Mouse (Mus musculus): ENCODE measurements around the gene Hps6. TPM values are rescaled to one million over a fixed set of nuclear protein-coding genes. Genes with fewer than 3 reads are reported as not detected.

Gene Hps6
- polyA plus RNA-seq, 1 experiment from 2014 or later: 4.0 TPM

DNA sequence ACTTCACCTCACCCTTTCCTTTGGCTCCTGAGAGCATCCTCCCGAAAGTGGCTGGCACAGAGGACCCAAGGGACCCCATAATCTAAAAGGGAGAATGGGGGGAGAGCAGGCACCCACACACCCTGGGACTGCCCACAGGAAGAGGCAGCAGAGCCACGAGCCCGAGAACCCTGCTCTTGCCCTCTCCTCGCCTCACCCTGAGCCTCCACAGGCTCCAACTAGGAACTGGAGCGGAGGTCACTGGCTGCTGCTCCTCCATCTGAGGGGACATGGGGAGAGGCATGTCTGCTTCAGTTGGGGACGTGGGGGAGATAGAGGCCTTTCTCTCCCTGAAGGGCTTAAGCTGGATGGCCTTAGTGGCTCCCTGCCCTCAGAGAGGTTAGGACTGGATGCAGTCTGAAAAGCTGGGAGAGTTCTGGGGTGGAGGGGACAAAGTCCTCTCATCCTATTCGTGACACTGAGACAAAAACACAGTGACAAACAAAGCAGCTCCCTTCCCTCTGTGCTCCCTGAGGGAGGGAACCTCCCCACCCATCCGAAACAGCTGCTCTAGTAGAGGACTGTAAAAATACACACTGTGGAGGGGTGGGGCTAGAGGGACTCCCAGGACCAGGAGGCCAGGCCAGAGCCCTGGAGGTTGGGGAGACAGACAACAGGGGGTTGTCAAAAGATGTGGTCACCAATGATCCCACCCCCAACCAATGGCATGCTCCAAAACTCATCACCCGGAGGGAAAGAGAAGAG is 28.6 kb downstream of the Hps6 start:
- Histone ChIP-seq H3K4me3 (no peak overlapping the region), H3K36me3 (peaks cover 61% of the 10 kb centered on the region), H3K4me1 (peaks cover 12% of the 10 kb centered on the region), H3K4me2 (replicated peaks) (no peak overlapping the region), H3K27ac (replicated peaks) (peak overlapping the region; percentile 1; the same call in 1 of the 2 replicates), H3K9ac (replicated peaks) (no peak overlapping the region), H3K27me3 (no peaks in the 10 kb centered on the region), H3K9me3 (no peaks in the 10 kb centered on the region; the same call in 1 of the 2 replicates)
- 74% methylated on average over 9 of the region's 9 CpGs for WGBS
- ATAC-seq (ENCODE audit: low FRiP score, low read depth): no peak

DNA sequence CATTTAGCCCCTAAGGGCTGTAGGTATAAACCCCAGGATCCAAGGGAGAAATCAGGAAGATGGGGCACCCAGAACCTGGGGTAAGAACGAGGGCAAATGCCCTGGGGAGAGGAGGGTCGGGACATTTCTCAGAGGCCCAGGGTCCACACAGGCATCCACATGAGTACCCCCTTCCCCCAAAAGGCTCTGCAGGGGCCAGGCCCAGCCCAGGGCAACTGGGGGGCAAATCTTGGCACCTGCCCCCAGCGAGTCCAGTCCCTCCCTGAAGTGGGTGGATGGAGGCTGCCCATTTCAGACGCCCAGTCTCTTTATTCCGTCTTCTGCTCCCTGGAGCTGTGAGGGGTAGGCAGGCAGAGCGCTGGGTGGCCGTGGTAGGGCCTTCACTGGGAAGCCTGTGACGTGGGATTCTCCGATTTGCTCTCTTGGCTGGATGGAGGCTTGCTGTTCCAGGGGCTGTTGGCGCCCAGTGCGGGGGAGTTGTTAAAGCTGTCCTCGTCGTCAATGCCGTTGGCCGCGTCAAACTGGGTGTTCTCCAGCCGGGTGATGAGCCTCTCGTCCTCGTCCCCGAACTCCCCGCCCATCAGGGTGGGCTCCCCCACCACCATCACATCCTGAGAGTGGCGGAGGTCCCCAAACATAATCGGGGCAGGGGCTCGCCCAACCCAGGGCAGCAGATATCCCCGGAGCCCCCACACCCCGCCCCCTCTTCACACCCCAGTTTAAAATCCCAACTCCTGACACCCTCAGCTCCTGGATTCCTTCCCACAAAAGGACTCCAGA is 29.6 kb downstream of the Hps6 start:
- no peak overlapping the region; the same call in 1 of the 2 replicates for H3K9ac ChIP-seq (replicated peaks)
- H3K27ac ChIP-seq (replicated peaks): no peak overlapping the region
- no peaks in the 10 kb centered on the region for H3K27me3 ChIP-seq
- no peak for ATAC-seq (ENCODE audit: low FRiP score, low read depth)
- peaks cover 61% of the 10 kb centered on the region for H3K36me3 ChIP-seq
- peaks cover 22% of the 10 kb centered on the region for H3K4me1 ChIP-seq
- WGBS: 86% methylated on average over 26 of the region's 26 CpGs
- no peaks in the 10 kb centered on the region; the same call in 1 of the 2 replicates for H3K9me3 ChIP-seq
- H3K4me2 ChIP-seq (replicated peaks): no peak overlapping the region
- no peak overlapping the region for H3K4me3 ChIP-seq

DNA sequence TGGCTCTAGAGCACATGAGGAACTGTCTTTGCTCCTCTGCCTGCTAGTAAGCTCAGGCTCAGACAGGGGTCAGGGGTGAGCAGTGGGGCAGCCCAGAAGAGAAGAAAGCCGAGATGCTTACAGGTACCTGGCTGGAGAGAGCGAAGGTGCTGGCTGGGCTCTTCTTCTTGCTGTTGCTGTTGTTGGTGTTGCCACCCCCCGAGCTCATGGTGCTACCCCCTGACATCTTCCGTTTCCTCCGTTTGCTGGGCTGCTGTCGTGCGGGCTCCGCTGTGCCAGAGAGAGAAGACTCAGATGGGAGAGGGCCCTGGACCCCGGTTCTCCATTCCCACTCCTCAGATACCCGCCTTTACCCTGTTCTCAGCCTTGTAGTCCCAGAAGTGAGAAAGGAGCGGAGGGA is 30.6 kb downstream of the Hps6 start:
- H3K27me3 ChIP-seq: no peaks in the 10 kb centered on the region
- H3K9ac ChIP-seq (replicated peaks): no peak overlapping the region
- peaks cover 61% of the 10 kb centered on the region for H3K36me3 ChIP-seq
- 95% methylated on average over 11 of the region's 11 CpGs for WGBS
- H3K27ac ChIP-seq (replicated peaks): no peak overlapping the region
- H3K4me2 ChIP-seq (replicated peaks): no peak overlapping the region
- ATAC-seq (ENCODE audit: low FRiP score, low read depth): no peak
- peaks cover 23% of the 10 kb centered on the region for H3K4me1 ChIP-seq
- no peak overlapping the region for H3K4me3 ChIP-seq
- no peaks in the 10 kb centered on the region; the same call in 1 of the 2 replicates for H3K9me3 ChIP-seq

DNA sequence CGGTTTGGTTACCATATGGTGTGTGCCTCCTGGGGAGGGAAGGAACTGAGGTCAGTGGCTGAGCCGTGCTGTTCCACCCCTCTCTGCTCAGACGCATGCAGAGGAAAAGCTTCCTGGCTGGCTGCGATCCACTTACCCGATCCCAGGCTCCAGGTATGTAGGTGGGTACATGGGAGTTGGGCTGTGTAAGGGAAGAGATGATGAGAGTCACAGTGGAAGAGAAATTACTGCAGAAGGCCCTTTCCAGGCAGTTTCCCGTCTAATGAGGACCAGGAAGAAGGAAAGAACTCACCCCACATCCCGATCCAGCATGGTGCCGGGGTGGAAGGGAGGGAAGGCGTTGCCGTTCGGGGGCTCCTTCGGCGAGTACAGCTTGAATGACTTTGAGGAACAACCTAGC is 32.7 kb downstream of the Hps6 start:
- Histone ChIP-seq H3K27ac (replicated peaks) (no peak overlapping the region), H3K27me3 (no peaks in the 10 kb centered on the region), H3K4me3 (peak overlapping the region; percentile 81), H3K4me1 (peaks cover 36% of the 10 kb centered on the region), H3K9me3 (no peaks in the 10 kb centered on the region), H3K4me2 (replicated peaks) (no peak overlapping the region), H3K36me3 (peaks cover 56% of the 10 kb centered on the region), H3K9ac (replicated peaks) (no peak overlapping the region)
- no peak for ATAC-seq (ENCODE audit: low FRiP score, low read depth)
- 91% methylated on average over 13 of the region's 13 CpGs for WGBS

DNA sequence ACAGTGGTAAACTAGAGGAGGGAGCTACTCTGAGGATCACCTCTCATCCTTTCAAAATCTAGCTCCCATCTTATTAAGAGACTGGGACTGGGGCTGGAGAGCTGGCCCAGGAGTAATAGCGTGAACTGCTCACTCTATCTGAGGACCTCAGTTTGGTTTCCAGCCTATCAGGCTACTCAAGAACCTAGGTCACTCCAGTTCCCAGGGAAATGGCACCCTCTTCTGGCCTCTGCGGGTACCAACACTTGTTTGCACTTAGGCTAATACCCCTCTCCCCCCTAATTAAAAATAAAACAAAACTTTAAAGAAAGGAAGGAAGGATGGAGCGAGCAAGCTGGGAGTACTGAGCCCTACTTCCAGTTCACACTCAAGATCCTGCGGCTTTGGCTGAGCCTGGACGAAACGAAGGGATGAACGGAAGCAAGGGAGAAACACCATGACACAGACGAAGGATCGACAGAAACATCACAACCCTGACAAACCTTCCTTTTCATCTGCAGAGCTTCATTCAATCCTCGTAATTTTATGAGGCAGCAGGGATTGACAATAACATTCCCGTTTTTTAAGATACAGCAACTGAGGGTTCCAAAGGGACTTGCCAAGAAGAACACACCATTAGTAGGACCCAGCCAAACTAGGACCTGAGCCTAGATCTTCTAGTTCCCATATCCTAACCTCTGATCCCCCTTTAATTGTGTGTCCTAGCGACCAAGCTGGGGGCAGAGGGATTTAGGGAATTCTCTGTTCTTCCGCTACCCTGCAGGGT is 33.4 kb downstream of the Hps6 start:
- ATAC-seq (ENCODE audit: low FRiP score, low read depth): no peak
- Histone ChIP-seq H3K4me3 (peak overlapping the region; percentile 81), H3K9me3 (no peaks in the 10 kb centered on the region), H3K4me1 (peaks cover 43% of the 10 kb centered on the region), H3K36me3 (peaks cover 52% of the 10 kb centered on the region), H3K27ac (replicated peaks) (peak overlapping the region; percentile 98), H3K27me3 (no peaks in the 10 kb centered on the region), H3K4me2 (replicated peaks) (peak overlapping the region; percentile 92), H3K9ac (replicated peaks) (peak overlapping the region; percentile 97)
- WGBS: 68% methylated on average over 13 of the region's 13 CpGs

DNA sequence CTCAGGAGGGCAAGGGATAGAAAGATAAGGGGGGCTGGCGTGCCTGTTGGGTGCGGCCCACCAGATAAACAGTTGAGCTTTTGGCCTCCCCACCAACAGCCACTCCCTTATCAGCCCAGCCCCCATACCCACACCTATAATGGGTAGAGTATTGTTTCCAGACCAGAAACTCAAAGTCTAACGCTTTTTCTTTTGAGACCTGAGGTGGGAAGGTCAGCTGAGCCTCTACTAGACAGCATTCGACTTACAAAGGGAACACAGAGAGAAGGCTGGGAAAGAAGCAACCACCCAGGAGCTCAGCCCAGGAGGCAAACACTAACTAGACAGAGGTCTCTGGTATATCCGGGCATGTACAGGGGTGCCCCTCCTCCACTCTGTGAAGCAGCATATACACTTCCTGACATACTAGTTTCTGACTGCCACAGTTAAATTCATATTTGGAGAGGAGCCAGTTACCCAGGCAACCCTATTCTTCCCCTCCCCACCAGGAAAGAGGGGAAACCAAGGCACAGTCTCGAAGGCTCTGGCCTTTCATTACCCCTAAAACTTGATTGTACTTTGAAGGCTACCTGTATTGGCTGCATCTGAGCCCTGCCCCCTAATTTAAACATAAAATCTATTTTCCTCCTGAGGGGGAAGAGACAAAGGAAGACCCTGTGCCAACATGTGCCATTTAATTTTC is 34.1 kb downstream of the Hps6 start:
- peak overlapping the region; percentile 92 for H3K4me2 ChIP-seq (replicated peaks)
- peaks cover 50% of the 10 kb centered on the region for H3K4me1 ChIP-seq
- peak overlapping the region; percentile 81 for H3K4me3 ChIP-seq
- H3K27me3 ChIP-seq: no peaks in the 10 kb centered on the region
- H3K9me3 ChIP-seq: no peaks in the 10 kb centered on the region
- H3K9ac ChIP-seq (replicated peaks): peak overlapping the region; percentile 97
- H3K36me3 ChIP-seq: peaks cover 45% of the 10 kb centered on the region
- no peak for ATAC-seq (ENCODE audit: low FRiP score, low read depth)
- 18% methylated on average over 6 of the region's 6 CpGs for WGBS
- H3K27ac ChIP-seq (replicated peaks): peak overlapping the region; percentile 98

DNA sequence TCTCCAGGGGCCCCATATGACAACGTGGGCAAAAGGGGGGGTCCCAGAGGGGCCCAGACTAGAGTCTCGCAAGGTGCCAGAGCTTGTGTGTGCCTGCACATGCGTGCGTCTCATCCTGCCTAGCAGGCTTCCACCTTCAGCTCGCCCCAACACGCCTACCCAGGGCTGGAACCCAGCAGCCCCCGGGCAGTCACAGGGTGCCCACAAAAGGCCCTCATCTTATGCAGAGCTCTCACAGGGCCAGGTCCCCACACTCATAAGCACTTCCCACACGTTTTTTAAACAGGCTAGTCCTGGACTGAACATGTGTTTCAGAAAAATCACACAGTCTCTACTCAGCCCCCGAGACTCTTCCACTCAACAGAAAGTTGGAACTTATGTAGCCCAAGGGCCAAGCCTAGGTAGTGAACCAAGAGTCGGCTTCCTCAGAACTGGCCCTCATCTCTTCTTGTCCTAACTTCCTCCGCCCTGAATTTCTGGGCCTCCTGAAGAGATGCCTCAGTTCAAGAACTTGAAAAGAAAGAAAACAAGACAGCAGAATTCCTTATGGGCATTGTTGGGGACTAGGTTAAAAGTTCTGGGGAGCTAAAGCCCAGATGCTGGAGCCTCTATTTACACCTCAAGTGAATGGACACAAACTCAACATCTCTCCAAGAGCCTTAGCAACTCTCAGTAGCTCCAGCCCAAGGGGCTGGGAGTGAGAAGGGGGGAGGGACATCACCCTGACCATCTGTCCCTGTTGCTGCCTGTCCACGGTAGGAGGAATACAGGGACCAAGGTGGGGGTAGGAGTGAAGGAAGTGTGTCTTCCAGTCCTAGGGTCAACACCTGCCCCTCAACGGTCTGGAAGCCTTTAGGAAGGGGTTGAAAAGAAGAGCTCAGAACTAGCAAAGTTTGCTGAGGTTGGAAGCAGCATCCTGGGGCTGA is 34.9 kb downstream of the Hps6 start:
- Histone ChIP-seq H3K4me1 (peaks cover 58% of the 10 kb centered on the region), H3K27ac (replicated peaks) (peak overlapping the region; percentile 98), H3K4me3 (peak overlapping the region; percentile 81), H3K4me2 (replicated peaks) (peak overlapping the region; percentile 92), H3K36me3 (peaks cover 37% of the 10 kb centered on the region), H3K27me3 (no peaks in the 10 kb centered on the region), H3K9ac (replicated peaks) (peak overlapping the region; percentile 97), H3K9me3 (no peaks in the 10 kb centered on the region)
- ATAC-seq (ENCODE audit: low FRiP score, low read depth): no peak
- WGBS: 9% methylated on average over 13 of the region's 13 CpGs

DNA sequence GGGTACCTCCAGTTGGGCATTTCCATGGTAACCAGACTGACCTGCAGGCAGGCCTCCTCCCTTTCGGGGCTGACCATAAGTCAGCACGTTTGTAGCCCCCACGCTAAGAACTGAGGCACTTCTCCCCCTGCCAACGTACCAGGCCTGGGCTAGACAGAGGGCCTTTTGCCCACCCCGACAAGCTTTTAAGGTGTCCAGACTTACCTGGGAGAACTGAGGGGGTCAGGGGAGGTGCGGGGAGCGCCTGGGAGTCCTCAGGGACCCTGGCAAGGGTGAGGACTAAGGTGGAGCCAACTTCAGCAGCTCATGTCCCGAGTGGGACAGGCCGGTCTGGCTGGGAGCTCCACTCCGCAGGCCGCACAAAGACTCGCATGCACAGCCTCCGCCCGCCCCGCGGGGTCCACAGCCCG is 35.5 kb downstream of the Hps6 start:
- peak overlapping the region; percentile 97 for H3K9ac ChIP-seq (replicated peaks)
- ATAC-seq (ENCODE audit: low FRiP score, low read depth): peak; percentile 8

DNA sequence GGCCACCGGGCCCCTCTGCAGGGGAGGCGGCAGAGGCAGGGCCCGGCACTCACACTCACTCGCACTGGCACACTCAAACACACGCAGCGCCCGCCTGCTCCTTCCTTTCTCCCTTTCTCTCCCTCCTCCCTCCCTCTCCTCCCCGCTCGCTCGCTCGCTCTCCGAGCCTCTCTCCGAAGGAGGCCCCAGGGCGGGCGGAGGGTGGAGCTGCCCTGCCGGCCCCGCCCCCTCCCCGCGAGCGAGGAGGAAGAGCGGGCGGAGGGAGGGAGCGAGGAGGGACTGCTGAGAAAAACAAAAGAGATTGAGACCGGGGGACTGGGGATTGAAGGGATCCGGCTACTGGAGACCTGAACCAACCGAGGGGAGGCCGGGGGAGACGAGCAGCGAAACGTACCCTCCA is 36.2 kb downstream of the Hps6 start:
- H3K4me2 ChIP-seq (replicated peaks): peak overlapping the region; percentile 92
- ATAC-seq (ENCODE audit: low FRiP score, low read depth): peak; percentile 71
- H3K27me3 ChIP-seq: no peaks in the 10 kb centered on the region
- peaks cover 69% of the 10 kb centered on the region for H3K4me1 ChIP-seq
- peak overlapping the region; percentile 81 for H3K4me3 ChIP-seq
- no peaks in the 10 kb centered on the region for H3K9me3 ChIP-seq
- H3K36me3 ChIP-seq: peaks cover 24% of the 10 kb centered on the region
- peak overlapping the region; percentile 97 for H3K9ac ChIP-seq (replicated peaks)
- under 1% methylated on average over 25 of the region's 30 CpGs for WGBS
- peak overlapping the region; percentile 98 for H3K27ac ChIP-seq (replicated peaks)

More for the DNA sequence above, 35.5 kb downstream of the Hps6 start:
- Histone ChIP-seq H3K27ac (replicated peaks) (peak overlapping the region; percentile 98), H3K4me1 (peaks cover 65% of the 10 kb centered on the region), H3K27me3 (no peaks in the 10 kb centered on the region), H3K4me2 (replicated peaks) (peak overlapping the region; percentile 92), H3K9me3 (no peaks in the 10 kb centered on the region), H3K36me3 (peaks cover 30% of the 10 kb centered on the region), H3K4me3 (peak overlapping the region; percentile 81)
- 0% methylated on average over 14 of the region's 17 CpGs for WGBS

DNA sequence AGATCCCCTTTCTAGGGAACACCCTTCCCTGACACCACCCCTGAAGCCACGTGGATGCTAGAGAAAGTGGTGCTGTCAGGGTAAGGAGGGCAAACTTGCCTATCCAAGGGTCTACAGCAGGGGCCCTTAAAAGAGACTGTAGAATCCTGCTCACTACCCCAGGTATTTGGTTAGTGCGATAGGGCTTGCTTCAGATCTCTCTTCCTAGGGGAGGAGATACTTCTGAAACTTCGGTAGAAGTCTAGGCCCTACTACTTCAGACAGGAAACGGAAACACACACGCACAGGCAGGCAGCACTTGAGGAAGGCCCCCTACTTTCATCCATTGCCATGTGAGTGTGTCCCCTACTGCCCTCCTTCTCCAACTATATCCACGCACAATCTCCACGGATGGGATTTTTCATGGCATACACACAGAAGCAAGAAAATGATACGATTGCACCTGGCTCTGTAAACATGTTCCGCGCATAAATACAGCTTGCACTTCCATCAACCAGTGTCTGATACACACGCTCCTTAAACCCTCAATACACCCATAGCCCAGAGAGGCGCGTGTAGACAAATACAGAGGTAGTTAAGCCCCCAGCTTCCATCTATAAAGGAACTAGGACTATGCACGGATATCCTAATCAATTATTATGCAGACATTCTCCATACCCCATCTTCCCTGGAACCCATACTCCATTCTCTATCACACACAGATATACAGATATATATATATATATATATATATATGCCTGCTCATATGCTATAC is 37.0 kb downstream of the Hps6 start:
- ATAC-seq (ENCODE audit: low FRiP score, low read depth): no peak
- H3K9ac ChIP-seq (replicated peaks): peak overlapping the region; percentile 97
- no peaks in the 10 kb centered on the region for H3K9me3 ChIP-seq
- WGBS: 39% methylated on average over 14 of the region's 14 CpGs
- no peaks in the 10 kb centered on the region for H3K27me3 ChIP-seq
- peaks cover 15% of the 10 kb centered on the region for H3K36me3 ChIP-seq
- H3K4me1 ChIP-seq: peaks cover 69% of the 10 kb centered on the region
- peak overlapping the region; percentile 92 for H3K4me2 ChIP-seq (replicated peaks)
- H3K27ac ChIP-seq (replicated peaks): peak overlapping the region; percentile 98
- H3K4me3 ChIP-seq: peak overlapping the region; percentile 81

Data from midbrain, embryonic 12.5 days (tissue).